Mouse (Mus musculus) right cerebral cortex, postnatal 14 days (tissue): Measurements from ENCODE around the gene Zbtb38.

Source experiments
- DNase-seq: peaks from one replicate; pipeline ENCODE4 v3.0.0; 2022

Zbtb38 gene

DNA sequence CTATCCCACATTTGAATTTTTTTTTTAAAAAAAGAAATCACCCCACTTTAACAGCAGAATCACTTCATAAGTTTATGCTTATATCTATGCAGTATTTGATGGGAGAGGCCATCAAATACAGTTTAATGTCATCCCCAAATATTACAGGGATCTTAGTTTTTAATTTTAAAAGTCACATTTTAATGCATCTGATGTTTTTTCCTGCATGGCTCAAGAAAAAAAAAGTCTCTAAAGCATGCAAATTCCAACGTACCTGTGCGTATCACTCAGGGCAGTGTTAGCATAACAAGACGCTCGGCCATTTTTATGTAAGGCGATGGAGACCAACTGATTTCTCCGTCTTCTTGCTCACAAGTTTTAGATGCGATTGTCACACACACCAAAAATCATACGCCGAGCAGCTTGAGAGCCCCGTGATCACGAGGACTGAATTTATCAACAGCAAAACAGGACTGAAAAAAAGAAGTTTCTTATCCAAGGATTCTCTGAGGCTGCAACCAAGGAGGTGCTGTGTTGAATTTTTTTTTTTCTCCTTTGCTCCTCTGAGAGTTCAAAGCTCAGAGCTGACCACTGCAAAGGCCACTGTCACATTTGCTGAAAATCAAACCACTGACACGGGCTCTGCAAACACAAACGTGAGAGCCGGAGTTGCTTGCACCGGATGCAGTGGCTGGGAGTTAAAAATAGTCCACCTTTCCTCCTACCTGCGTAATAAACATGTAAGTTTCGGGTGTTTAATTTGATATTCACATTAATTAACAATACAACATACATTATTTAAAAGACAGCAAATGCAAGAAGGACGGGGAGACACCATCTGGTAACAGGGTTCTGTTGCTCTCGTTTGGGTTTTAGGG lies 21.4 kb downstream of the Zbtb38 start:
- DNase-seq, result no peak

DNA sequence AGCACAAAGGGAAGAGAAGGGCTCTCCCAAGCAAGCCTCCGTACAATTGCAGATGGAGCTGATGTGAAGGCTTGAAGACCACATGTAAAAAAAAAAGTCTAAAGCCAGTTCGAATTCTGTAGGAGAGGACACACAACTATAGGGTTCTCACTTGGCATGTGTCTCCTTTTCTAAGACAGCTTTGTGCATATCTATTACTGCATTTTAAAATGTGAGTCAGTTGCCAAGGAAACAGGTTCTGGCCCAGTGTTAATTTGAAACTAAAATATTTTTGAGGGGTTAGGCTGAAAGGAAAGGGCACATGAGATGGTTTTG lies 22.4 kb downstream of the Zbtb38 start:
- no peak for DNase-seq

DNA sequence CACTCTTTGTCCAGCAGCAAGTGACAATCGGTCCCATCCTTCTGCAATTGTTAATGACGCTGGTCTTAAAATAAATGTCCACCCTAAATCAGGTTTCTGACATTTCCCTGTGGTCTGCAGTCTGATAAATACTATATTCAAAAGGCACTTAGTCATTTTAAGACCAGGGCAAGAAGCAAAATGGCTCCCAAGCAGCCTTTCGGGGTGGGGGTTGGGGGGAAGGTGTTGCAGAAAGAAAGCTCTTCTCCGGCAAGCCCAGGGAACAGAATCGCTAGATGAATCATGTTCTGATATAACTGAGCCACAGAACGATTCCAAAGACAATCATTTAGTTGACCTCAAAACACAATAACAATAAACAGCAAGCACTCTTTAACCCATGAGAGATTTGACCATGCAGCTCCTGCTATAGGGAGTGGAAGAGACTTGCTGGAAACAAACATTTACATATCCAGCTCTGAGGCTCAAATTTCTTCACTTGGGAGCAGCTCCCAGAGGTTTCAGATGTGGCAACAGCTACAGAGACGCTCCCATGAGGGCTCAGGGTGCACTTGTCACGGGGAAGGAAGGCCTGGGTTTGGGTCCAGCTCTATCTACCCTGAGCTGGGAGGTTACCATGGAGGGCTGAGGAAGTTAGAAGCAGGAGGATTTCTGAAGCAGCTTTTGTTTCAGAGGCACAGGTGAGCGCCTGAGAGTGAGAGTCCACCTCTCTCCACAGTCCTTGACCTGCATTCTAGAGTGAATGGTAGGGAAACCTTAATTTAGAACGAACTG lies 22.9 kb downstream of the Zbtb38 start:
- DNase-seq, result peak; percentile 48

DNA sequence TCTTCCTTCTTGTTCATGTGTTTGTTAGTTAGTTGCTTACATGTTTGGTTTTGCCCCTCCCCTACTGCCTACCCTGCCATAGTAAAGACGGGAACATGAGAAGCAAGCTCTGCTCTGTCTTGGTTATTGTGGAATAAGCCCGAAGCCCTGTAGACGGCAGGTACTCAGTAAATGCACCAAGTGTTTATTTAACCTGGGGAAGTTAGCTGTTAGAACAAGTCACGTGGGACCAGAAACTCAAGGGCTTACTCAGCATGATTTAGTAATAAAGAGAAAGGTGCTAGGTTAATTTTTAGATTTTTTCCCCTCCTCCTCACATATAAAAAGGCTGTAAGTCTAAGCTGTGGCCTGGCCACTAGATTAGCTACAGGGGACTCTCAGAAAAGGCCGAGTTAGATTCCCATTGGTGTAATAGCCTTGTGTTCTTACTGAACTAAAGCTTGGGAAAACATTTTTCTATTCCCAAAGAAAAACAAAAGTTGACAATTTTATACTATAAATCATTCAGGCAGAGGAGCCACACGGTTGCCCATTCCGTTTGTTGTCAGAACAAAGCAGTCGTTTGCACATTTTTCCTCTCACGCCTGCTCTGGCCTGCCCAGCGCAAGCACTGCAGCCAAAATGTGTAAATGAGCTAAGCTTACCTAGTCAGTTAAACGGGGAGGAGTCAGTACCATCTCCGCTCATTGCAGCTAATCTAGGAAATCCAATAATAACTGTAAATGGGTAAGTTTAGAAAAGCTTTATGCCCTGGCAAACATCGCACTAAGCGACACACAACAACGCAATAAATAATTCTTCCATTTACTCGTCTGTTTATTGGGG lies 24.1 kb downstream of the Zbtb38 start:
- no peak for DNase-seq

- no peak for DNase-seq
Measured at GRCm38 (mm10) chr9:96727688-96728087, 24.9 kb downstream of the Zbtb38 start.

- no peak for DNase-seq
Measured at GRCm38 (mm10) chr9:96726336-96727131, 26.1 kb downstream of the Zbtb38 start.

DNA sequence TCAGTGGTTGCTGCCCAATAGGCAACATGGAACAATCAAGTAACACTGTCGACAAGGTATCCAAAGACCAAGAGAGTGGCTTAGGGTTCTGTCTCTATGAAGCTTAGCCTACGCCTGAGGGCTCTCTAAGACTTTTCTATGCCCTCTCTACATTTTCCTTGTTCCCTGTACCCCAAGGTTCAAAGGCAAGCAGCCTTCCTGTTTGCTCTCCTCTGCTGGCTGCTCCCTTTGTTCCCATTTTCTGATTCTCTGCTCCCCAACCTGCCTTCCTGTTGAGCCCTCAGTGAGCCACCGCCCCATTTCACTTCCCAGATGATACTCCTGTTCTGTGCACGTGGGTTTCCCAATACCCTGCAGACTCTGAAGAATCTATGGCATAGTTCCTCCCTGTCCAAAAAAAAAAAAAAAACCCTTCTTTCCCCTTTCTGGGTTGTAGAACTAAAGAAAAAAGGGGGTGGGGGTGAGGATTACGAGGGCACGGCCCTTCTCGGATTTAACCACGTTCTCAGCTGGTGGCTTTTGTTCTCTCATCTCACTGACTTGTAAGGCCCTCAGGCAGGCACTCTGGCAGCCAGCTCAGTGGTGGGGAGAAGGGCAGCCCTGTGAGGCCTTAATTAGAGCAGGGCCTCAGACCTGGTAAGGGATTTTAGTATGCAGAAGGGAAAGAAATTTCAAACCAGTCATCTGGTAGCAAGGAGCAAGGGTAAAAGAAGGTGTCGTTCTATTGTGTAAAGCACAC lies 26.9 kb downstream of the Zbtb38 start:
- DNase-seq, result no peak

DNA sequence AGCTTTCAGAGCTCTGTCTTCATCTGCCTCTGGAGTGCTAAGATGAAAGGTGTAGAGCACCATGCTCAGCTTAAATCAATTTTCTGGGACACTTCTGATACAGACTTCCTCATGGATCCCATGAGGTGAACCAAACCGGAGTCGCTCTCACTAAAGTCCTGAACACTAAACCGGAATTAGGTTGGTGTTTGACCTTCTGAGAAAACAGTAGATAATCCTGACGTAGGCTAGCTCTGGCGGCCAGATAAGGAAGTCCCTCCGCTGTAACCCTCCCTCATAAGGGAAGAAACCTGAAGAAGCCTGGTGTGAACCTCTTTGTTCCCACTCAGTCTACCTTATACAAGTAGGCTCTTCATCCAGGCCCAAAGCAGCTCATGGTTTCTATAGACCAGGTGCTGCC lies 29.0 kb downstream of the Zbtb38 start:
- DNase-seq, result no peak

- no peak for DNase-seq
Measured at GRCm38 (mm10) chr9:96721163-96721799, 31.4 kb downstream of the Zbtb38 start.

GRCm38 (mm10) chr9:96720510-96721162 lies 32.0 kb downstream of the Zbtb38 start:
- DNase-seq, result no peak

- DNase-seq, result peak; percentile 56
Measured at GRCm38 (mm10) chr9:96719408-96720158, 33.0 kb downstream of the Zbtb38 start.

DNA sequence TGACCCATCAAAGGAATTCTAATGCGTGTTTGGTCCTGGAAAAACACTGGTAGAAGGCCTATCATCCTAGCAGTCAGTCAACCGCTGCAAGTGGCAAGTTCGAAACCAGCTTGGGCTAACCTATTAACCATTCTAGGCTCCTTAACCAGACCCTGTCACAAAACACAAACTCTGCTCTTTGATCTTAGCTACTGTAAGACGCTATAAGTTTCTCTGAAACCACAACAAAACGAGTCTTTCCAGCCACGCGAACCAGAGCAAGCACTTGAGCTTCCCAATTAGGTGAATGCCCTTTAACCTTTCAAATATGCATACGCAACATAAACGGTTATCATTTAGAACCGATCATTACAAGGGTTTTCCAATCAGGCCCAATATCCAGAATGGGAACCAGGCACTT lies 33.7 kb downstream of the Zbtb38 start:
- no peak for DNase-seq

DNA sequence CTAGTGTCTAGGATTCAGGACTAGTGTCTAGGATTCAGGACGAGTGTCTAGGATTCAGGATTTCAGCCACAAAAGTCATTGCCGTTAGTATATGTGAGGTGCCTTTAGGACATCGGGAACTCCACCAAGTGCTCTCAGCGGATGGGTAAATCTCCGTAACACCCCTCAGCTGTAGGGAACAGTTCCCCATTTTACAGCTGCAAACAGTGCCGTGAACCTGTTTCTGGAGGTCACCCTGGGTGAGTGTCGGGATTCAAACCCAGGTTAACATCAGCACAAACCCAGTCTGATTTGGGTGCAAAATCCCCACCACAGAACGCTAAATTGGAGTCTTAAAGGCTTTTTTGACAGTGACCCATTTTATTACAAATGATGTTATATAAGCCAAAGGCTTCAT lies 34.2 kb downstream of the Zbtb38 start:
- DNase-seq, result no peak

- DNase-seq, result no peak
Measured at GRCm38 (mm10) chr9:96717698-96718401, 34.8 kb downstream of the Zbtb38 start.

- no peak for DNase-seq
Measured at GRCm38 (mm10) chr9:96716735-96717444, 35.7 kb downstream of the Zbtb38 start.

GRCm38 (mm10) chr9:96716136-96716535 lies 36.5 kb downstream of the Zbtb38 start:
- DNase-seq, result no peak

DNA sequence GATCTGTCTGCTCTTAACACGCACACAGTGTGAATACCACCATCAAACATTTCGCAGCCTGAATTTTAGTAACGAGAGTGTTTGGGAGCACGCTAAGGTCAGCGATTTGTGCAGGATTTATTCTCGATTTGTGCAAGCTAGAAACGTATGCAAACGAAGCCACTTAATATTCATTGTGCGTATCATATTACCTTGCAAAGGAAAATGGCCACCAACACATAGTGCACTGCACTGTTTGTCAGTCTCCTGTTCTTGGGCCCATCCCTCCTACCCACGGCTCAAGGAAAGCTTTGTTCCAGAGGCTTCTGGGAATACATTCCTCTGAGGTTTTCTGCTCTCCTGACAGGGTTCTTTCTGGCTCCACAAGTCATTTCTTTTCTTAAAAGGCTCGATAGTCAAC lies 37.5 kb downstream of the Zbtb38 start:
- no peak for DNase-seq
